ENCODE assay signal across 7 mouse cellular contexts in genomic region chr9:110681817-110682216, GRCm38 (mm10). TPM values are rescaled to one million over a fixed set of nuclear protein-coding genes. Genes with fewer than 3 reads are reported as not detected.
DNase-seq lines count a peak whose midpoint lies in the region; ATAC-seq lines count a peak whose summit lies in the region.

No protein-coding gene starts in this region.

- 0 out of 2 replicates have a peak, but pooled peaks have one; percentile 29 for ATAC-seq in embryonic facial prominence, embryonic 15.5 days (ENCODE audit: insufficient number of reproducible peaks, low FRiP score, low TSS enrichment, low read depth)
- peak; percentile 71 for ATAC-seq in hindbrain, embryonic 16.5 days
- ATAC-seq in neural tube, embryonic 15.5 days (ENCODE audit: low FRiP score): peak; percentile 56; the same call in 1 of the 2 replicates
- no peak for ATAC-seq in megakaryocyte progenitor cell, adult 5-6 weeks (replicated peaks; ENCODE audit: poor library complexity)

- H3K9ac ChIP-seq in embryonic facial prominence, embryonic 15.5 days: no peak overlapping the region
- no peak overlapping the region for H3K9ac ChIP-seq in hindbrain, embryonic 16.5 days (ENCODE audit: low read depth, low read length)
- H3K9ac ChIP-seq in neural tube, embryonic 15.5 days (replicated peaks): no peak overlapping the region

- no peak overlapping the region for H3K4me3 ChIP-seq in embryonic facial prominence, embryonic 15.5 days (replicated peaks)
- no peak overlapping the region for H3K4me3 ChIP-seq in hindbrain, embryonic 16.5 days (ENCODE audit: low read length)
- no peak overlapping the region for H3K4me3 ChIP-seq in neural tube, embryonic 15.5 days (replicated peaks)

- H3K4me1 ChIP-seq in embryonic facial prominence, embryonic 15.5 days: peaks cover 37% of the 10 kb centered on the region
- H3K4me1 ChIP-seq in hindbrain, embryonic 16.5 days (ENCODE audit: control insufficient read depth, insufficient read depth, low read depth, low read length): peaks cover 41% of the 10 kb centered on the region
- H3K4me1 ChIP-seq in neural tube, embryonic 15.5 days: peaks cover 38% of the 10 kb centered on the region

- DNase-seq in layer of hippocampus, adult 18-20 months (ENCODE audit: low spot score in 2 of 2): peak; percentile 37 to 64
- no peak for DNase-seq in layer of hippocampus, adult 9-10 months (ENCODE audit: low spot score)
- DNase-seq in gastrocnemius, postnatal 4 days (ENCODE audit: low spot score in 2 of 2): no peak

- no peaks in the 10 kb centered on the region for H3K9me3 ChIP-seq in embryonic facial prominence, embryonic 15.5 days (replicated peaks)
- no peaks in the 10 kb centered on the region for H3K9me3 ChIP-seq in hindbrain, embryonic 16.5 days (ENCODE audit: control insufficient read depth, low read length)
- H3K9me3 ChIP-seq in neural tube, embryonic 15.5 days (replicated peaks): no peaks in the 10 kb centered on the region

- H3K4me2 ChIP-seq in embryonic facial prominence, embryonic 15.5 days (replicated peaks): no peak overlapping the region
- H3K4me2 ChIP-seq in hindbrain, embryonic 16.5 days (ENCODE audit: low read length): no peak overlapping the region
- no peak overlapping the region for H3K4me2 ChIP-seq in neural tube, embryonic 15.5 days

- H3K36me3 ChIP-seq in embryonic facial prominence, embryonic 15.5 days: no peaks in the 10 kb centered on the region
- no peaks in the 10 kb centered on the region for H3K36me3 ChIP-seq in hindbrain, embryonic 16.5 days (ENCODE audit: control insufficient read depth, insufficient read depth, low read length)
- H3K36me3 ChIP-seq in neural tube, embryonic 15.5 days: no peaks in the 10 kb centered on the region

- WGBS in embryonic facial prominence, embryonic 15.5 days: 71% methylated on average over 9 of the region's 9 CpGs
- 28% methylated on average over 9 of the region's 9 CpGs for WGBS in hindbrain, embryonic 16.5 days
- 33% methylated on average over 9 of the region's 9 CpGs for WGBS in neural tube, embryonic 15.5 days

- no peaks in the 10 kb centered on the region for H3K27me3 ChIP-seq in embryonic facial prominence, embryonic 15.5 days
- H3K27me3 ChIP-seq in hindbrain, embryonic 16.5 days (replicated peaks; ENCODE audit: control insufficient read depth, insufficient read depth, low read length): no peaks in the 10 kb centered on the region
- no peaks in the 10 kb centered on the region for H3K27me3 ChIP-seq in neural tube, embryonic 15.5 days (replicated peaks)

- no peak overlapping the region for H3K27ac ChIP-seq in embryonic facial prominence, embryonic 15.5 days (replicated peaks)
- peak overlapping the region; percentile 48; the same call in 1 of the 2 replicates for H3K27ac ChIP-seq in hindbrain, embryonic 16.5 days (ENCODE audit: low read depth, low read length)
- peak overlapping the region; percentile 63 for H3K27ac ChIP-seq in neural tube, embryonic 15.5 days (replicated peaks)

RNA-seq across cellular contexts. Expression of gene Ccdc12, which starts 25.5 kb away (rescaled TPM):
- total RNA-seq in layer of hippocampus, adult 18-20 months (2021): 10 to 100 TPM; 50.9 to 62.8 TPM
- 131 and 139 TPM in 2 replicates for polyA plus RNA-seq in embryonic facial prominence, embryonic 15.5 days (2015; fragmentation: Nextera tagmentation; extraction: Ambion mirVana)
- 88.5 and 101 TPM in 2 replicates for polyA plus RNA-seq in hindbrain, embryonic 16.5 days (2015; fragmentation: Nextera tagmentation; extraction: Ambion mirVana)
- 96.3 and 112 TPM in 2 replicates for polyA plus RNA-seq in neural tube, embryonic 15.5 days (2015; fragmentation: Nextera tagmentation; extraction: Ambion mirVana)
- total RNA-seq in gastrocnemius, postnatal 4 days (2021): 10 to 100 TPM; 57.0 to 57.9 TPM
- 98.7 and 112 TPM in 2 replicates for total RNA-seq in megakaryocyte progenitor cell, adult 5-6 weeks (2015)
- 75.3 and 92.6 TPM in 2 replicates for total RNA-seq in megakaryocyte progenitor cell, adult 5-6 weeks (2017)

RNA-seq across cellular contexts. Expression of gene Nbeal2, which starts 27.9 kb away (rescaled TPM):
- 10 to 100 TPM; 13.4 to 18.9 TPM for total RNA-seq in layer of hippocampus, adult 18-20 months (2021)
- 4.9 and 6.7 TPM in 2 replicates for polyA plus RNA-seq in embryonic facial prominence, embryonic 15.5 days (2015; fragmentation: Nextera tagmentation; extraction: Ambion mirVana)
- polyA plus RNA-seq in hindbrain, embryonic 16.5 days (2015; fragmentation: Nextera tagmentation; extraction: Ambion mirVana): 3.2 and 4.8 TPM in 2 replicates
- polyA plus RNA-seq in neural tube, embryonic 15.5 days (2015; fragmentation: Nextera tagmentation; extraction: Ambion mirVana): 3.1 and 5.9 TPM in 2 replicates
- total RNA-seq in gastrocnemius, postnatal 4 days (2021): 1 to 10 TPM; 3.1 to 3.4 TPM
- total RNA-seq in megakaryocyte progenitor cell, adult 5-6 weeks (2015): 20.1 and 24.1 TPM in 2 replicates
- total RNA-seq in megakaryocyte progenitor cell, adult 5-6 weeks (2017): 10.3 and 19.3 TPM in 2 replicates

RNA-seq across cellular contexts. Expression of gene Nradd, which starts 57.6 kb away (rescaled TPM):
- 1 to 10 TPM; 2.0 to 3.5 TPM for total RNA-seq in layer of hippocampus, adult 18-20 months (2021)
- 51.4 and 51.7 TPM in 2 replicates for polyA plus RNA-seq in embryonic facial prominence, embryonic 15.5 days (2015; fragmentation: Nextera tagmentation; extraction: Ambion mirVana)
- 25.8 and 30.1 TPM in 2 replicates for polyA plus RNA-seq in hindbrain, embryonic 16.5 days (2015; fragmentation: Nextera tagmentation; extraction: Ambion mirVana)
- 24.9 and 26.0 TPM in 2 replicates for polyA plus RNA-seq in neural tube, embryonic 15.5 days (2015; fragmentation: Nextera tagmentation; extraction: Ambion mirVana)
- total RNA-seq in gastrocnemius, postnatal 4 days (2021): 1 to 10 TPM; 4.0 to 4.3 TPM
- 2.0 and 4.3 TPM in 2 replicates for total RNA-seq in megakaryocyte progenitor cell, adult 5-6 weeks (2015)
- 1.9 and 2.2 TPM in 2 replicates for total RNA-seq in megakaryocyte progenitor cell, adult 5-6 weeks (2017)

RNA-seq across cellular contexts. Expression of gene Myl3, which starts 59.8 kb away (rescaled TPM):
- not detected for total RNA-seq in layer of hippocampus, adult 18-20 months (2021)
- 7.5 and 8.5 TPM in 2 replicates for polyA plus RNA-seq in embryonic facial prominence, embryonic 15.5 days (2015; fragmentation: Nextera tagmentation; extraction: Ambion mirVana)
- polyA plus RNA-seq in hindbrain, embryonic 16.5 days (2015; fragmentation: Nextera tagmentation; extraction: Ambion mirVana): 1.1 and 2.3 TPM in 2 replicates
- polyA plus RNA-seq in neural tube, embryonic 15.5 days (2015; fragmentation: Nextera tagmentation; extraction: Ambion mirVana): 1.9 and 4.1 TPM in 2 replicates
- total RNA-seq in gastrocnemius, postnatal 4 days (2021): 100 to 1,000 TPM; 322 to 324 TPM
- total RNA-seq in megakaryocyte progenitor cell, adult 5-6 weeks (2015): not detected in 2 replicates
- not detected in 2 replicates for total RNA-seq in megakaryocyte progenitor cell, adult 5-6 weeks (2017)

Comparison
In these comparisons a context has a peak if more than half of its experiments do, and no peak if none do; other contexts are left out.
1. DNase-seq: peak in layer of hippocampus, adult 18-20 months (2 of 2); none in layer of hippocampus, adult 9-10 months (single experiment) and gastrocnemius, postnatal 4 days (0 of 2).